Mouse (Mus musculus) heart, postnatal 36 days (tissue): ENCODE measurements around the gene Bloc1s1. TPM values are rescaled to one million over a fixed set of nuclear protein-coding genes. Genes with fewer than 3 reads are reported as not detected.

Experiments used
- DNase-seq, 2 experiments: peaks; one replicate each; pipeline ENCODE4 v3.0.0; 2021 to 2022
- intact Hi-C: fragments of 180-260 bp; cut with DNase I; formaldehyde crosslinking; loops from one replicate; pipeline ENCODE4 v1.15.1; 2025
- total RNA-seq, 2 experiments: library from RNA; stranded (reverse); gene quantifications; 2 replicates each; pipeline ENCODE4 v1.2.3; 2021

Bloc1s1 gene
- total RNA-seq, 2 experiments from 2014 or later, result 184 to 206 TPM

- intact Hi-C loops, result no loop called here
- peak in 1 of 2 experiments; percentile 23 for DNase-seq
These were observed 10.3 kb upstream of the Bloc1s1 start for GRCm38 (mm10) chr10:128933976-128934721.

DNA sequence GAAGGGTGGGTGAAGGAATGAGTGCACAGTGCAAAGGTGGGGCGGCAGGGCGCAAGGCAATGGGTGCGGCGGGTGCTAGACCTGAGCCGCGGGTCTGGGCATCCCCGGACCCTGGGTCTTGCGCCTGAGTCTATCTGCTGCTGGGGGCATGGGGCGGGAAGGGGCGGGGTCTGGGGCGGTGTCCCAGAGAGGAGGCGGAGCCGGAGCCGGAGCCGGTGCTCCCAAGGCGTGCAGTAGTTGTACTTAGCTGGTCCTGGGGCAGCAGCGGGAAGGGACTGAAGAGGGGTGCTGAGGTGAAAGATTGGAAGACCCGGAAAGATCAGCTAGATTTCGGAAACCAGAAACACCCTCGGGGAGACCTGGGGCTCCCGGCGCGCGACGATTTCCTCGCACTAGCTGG is 9.7 kb upstream of the Bloc1s1 start, which contains the start of gene Itga7:
Gene Itga7 (plus strand): TSS at position 245 of the 400 bp plus-strand sequence.
- DNase-seq, result peak; percentile 42 to 61
- intact Hi-C loops, result no loop called here

GRCm38 (mm10) chr10:128931441-128931840 is 7.6 kb upstream of the Bloc1s1 start:
- intact Hi-C loops, result no loop called here
- peak in 1 of 2 experiments; percentile 37 for DNase-seq

GRCm38 (mm10) chr10:128929638-128930378 is 6.0 kb upstream of the Bloc1s1 start:
- no peak for DNase-seq
- intact Hi-C loops, result no loop called here

DNA sequence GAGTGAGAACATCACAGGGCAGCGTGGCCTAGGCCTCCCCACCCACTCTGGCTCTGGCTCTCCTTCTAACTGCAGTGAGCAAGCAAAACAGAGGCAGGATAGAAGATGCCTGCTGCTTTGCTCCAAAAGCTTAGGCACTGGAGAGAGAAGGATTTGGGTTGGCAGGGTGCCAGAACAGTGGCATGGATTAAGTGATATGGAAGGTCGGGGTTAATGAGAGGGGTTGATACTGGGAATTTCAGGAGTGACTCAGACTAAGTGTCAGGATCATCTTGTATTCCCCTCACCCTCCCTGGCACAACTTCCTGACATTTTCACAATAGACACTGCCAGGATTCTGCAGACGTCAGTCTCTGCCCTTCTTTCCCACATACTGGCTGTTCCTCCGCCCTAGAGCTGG is 4.5 kb upstream of the Bloc1s1 start:
- no peak for DNase-seq
- intact Hi-C loops, result no loop called here

DNA sequence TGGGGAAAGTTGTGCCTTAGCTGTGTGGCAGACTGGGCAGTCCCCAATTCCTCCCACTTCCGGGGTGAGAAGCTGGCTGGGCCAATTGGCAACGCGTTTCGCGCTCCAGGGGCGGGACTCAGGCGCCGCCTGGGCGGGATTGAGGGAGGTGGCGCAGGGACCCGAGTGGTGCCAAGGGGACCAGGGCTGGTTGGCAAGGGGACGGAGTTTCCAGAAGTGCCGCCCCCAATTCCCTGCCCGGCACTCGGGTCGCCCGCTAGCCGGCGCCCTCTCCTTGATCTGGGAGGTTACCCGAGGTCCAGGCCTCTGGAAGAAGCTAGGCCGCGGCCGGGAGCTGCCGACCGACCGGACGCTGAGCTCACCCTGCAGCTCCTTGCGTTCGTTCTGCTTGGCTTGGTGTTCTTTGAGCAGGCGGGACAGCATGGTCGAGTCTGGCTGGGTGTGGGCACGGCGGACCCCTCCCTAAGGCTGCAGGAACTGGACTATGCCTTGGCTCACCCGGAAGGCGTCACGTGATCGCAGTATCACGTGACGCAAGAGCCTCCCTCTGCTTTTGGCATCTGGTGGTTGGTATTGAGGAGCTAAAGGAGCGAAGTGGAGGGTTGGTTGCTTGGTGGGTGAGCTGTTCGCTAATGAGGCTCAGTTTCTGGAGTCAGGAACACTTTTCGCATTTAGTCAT is 683 bp downstream of the Bloc1s1 start:
- peak; percentile 95 to 96 for DNase-seq
- intact Hi-C loops, result no loop called here

GRCm38 (mm10) chr10:128922822-128923012 is 1.1 kb downstream of the Bloc1s1 start, which contains the start of gene Rdh5:
TSS of gene Rdh5 (minus strand) at chr10:128922888.
- no peak for DNase-seq
- intact Hi-C loops, result no loop called here

- DNase-seq, result no peak
- intact Hi-C loops, result no loop called here
These were observed 1.7 kb downstream of the Bloc1s1 start for GRCm38 (mm10) chr10:128921883-128922821.

DNA sequence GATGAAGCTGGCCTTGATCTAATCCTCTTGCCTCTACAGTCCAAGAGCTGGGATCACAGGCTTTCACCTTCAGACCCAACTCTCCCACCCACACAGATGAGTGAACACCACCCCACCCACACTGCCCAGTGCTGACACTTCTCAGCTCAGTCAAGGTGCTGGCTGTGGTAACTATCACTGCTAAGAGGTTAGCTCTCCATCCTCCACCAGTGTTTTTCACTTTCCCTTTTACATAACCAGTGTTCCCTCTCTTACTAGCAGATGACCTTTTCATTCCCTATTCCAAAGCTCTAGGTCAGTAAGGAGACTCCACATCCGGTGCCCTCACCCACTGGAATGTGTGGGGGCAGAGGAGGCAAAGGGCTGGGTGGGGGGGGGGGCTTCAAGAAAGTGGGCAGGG is 2.6 kb downstream of the Bloc1s1 start:
- no peak for DNase-seq
- intact Hi-C loops, result no loop called here

DNA sequence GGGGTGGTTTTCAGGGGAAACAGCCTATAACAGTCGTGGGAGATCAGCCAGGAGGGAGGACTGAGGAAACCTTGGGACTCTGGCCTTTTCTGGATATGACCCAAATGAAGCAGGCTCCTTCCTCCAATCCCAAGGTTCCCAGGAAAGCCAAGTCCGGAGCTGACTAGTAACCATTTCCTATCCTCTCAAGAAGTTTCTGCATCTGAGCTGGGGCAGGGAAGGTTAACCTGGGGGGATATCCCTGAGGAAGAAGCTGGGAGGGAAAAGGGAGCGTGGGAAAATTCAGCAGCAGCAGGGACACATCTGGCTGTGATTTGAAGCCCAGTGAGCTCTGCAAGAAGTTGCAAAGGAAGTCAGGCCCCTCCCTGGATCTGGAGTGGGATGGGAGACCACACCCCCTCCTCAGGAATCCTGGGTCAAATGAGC is 3.1 kb downstream of the Bloc1s1 start:
- intact Hi-C loops, result no loop called here
- DNase-seq, result peak in 1 of 2 experiments; percentile 44

DNA sequence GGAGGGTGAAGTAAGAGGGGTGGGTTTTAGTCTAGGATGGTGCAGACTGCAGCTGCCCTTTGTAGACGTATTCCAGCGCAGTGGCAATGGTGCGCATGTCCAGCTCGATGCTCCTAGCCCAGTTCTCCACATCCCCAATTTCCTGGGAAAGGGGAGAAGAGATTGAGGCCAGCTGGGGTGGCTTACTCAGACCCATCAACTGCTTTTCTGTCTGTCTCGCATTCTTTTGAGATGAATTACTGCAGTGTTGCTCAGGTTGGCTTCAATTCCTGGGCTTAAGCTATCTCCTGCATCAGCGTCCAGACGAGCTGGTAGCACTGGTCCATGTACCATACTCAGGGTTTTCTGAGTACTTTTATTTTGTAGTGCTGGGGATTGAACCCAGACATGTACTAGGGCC is 3.9 kb downstream of the Bloc1s1 start:
- DNase-seq, result no peak
- intact Hi-C loops, result loop anchor here (5.0 kb wide), 1 partner anchor 57 kb away; no protein-coding TSS in a partner anchor

- DNase-seq, result peak in 1 of 2 experiments; percentile 41
- intact Hi-C loops, result loop anchor here (5.0 kb wide), 1 partner anchor 58 kb away; no protein-coding TSS in a partner anchor
These were observed 4.6 kb downstream of the Bloc1s1 start for GRCm38 (mm10) chr10:128919203-128919631.

DNA sequence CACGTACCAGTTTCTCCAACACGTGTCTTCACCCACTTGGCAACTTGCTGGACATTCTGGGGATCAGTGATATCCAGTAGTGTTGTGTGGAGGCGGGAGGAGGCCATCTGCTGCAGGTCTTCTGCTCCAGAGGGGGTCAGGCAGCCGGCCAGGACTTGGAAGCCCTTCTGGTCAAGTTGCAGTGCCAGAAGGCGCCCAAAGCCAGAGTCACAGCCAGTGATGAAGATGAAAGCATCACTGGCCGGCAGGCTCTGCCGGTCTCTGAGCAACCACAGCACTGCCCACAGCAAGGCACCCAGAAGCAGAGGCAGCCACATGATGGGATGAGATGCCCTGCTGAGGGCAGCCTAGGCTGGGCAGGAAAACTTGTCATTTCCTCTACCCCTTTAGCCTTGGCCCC is 5.6 kb downstream of the Bloc1s1 start:
- peak; percentile 46 to 51 for DNase-seq

DNA sequence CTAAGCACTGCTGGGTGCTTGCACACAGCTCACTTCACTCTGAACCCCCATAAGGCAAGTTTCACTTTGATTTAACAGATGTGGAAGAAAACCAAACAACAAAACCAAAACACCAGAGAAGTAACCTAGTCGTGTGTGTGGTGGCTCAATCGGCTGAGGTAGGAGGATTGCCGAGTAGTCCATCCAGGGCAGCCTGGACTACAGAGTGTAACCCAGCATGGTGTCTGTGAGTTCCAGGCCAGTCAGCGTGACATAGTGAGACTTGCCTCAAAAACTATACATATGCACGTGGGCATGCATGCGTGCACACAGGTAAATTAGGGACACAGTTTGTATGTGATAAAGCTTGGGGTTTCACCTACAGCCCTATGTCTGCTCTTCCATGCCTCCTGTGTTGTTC is 6.4 kb downstream of the Bloc1s1 start:
- intact Hi-C loops, result loop anchor here (5.0 kb wide), 1 partner anchor 60 kb away; no protein-coding TSS in a partner anchor
- DNase-seq, result no peak

More for the DNA sequence above, 5.6 kb downstream of the Bloc1s1 start:
- intact Hi-C loops, result loop anchor here (5.0 kb wide), 1 partner anchor 59 kb away; no protein-coding TSS in a partner anchor

DNA sequence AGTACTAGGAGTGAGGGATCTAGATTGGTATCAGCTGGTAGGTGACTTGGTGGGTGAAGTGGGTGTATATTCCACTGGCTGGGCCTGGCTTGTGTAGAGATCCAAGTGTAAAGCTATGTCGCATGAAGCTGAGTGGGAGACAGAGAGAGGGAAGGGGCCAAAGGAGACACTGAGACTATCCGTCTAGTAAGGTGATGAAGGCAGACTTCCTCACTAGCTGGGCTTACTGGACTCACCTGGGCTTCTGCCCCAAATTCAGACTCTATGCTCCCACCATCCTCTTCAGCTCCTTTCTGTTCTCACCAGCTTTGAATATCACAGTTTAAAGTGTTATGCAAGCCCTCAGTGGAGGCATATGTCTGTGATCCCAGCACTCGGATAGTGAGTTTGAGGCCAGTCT is 7.2 kb downstream of the Bloc1s1 start:
- intact Hi-C loops, result loop anchor here (5.0 kb wide), 1 partner anchor 61 kb away; no protein-coding TSS in a partner anchor

DNA sequence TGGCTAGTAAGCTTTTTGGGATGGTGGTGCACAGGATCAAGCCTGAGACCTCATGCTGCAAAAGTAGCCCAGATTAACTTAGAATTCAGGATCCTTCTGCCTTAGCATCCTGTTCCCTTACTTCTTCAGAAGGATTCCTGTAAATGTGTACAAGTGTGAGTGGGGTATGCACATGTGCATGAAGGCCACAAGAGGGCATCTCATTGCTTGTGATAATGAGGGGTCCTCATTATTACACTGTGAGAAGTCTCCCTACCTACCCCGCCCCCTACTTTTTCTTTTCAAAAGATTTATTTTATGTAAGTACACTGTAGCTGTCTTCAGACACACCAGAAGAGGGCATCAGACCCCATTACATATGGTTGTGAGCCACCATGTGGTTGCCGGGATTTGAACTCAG is 8.3 kb downstream of the Bloc1s1 start:
- DNase-seq, result no peak
- intact Hi-C loops, result loop anchor here (5.0 kb wide), 1 partner anchor 62 kb away; no protein-coding TSS in a partner anchor

More for the DNA sequence above, 7.2 kb downstream of the Bloc1s1 start:
- DNase-seq, result no peak

DNA sequence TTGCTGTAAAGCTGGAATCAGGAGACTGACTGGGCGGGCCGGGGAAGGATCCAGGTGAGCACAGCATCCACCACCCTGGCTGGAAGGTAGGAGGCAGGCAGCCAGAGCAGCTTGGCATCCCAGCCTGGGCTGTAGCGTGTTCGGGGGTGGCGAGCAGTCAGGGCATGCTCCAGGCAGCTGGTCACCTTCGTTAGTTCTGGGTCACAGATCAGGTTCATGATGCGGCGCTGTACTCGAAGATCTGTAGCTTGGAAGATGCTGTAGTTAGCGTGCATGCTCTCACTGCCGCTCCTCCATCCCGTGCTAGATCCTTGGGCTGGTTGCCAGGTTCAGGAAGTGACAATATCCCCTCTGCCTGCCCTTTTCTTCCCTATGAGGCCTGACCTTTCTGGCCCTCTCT is 10.1 kb downstream of the Bloc1s1 start:
- DNase-seq, result no peak
- intact Hi-C loops, result loop anchor here (2.0 kb wide), 1 partner anchor 31 kb away; no protein-coding TSS in a partner anchor

GRCm38 (mm10) chr10:128913219-128913618 is 10.6 kb downstream of the Bloc1s1 start:
- intact Hi-C loops, result loop anchor here (2.0 kb wide), 1 partner anchor 32 kb away; no protein-coding TSS in a partner anchor
- DNase-seq, result peak; percentile 86 to 92

GRCm38 (mm10) chr10:128912791-128913190 is 11.0 kb downstream of the Bloc1s1 start:
- intact Hi-C loops, result loop anchor here (2.0 kb wide), 1 partner anchor 32 kb away; no protein-coding TSS in a partner anchor
- no peak for DNase-seq

- DNase-seq, result no peak
- intact Hi-C loops, result loop anchor here (2.0 kb wide), 1 partner anchor 33 kb away; no protein-coding TSS in a partner anchor
These were observed 11.6 kb downstream of the Bloc1s1 start for GRCm38 (mm10) chr10:128912268-128912667.
